Mouse (Mus musculus): ENCODE measurements around the gene Rpl6. TPM values are rescaled to one million over a fixed set of nuclear protein-coding genes. Genes with fewer than 3 reads are reported as not detected.

The Rpl6 gene
- polyA plus RNA-seq, 1 experiment from 2014 or later, result 565 TPM

- no peaks in the 10 kb centered on the region for H3K9me3 ChIP-seq (ENCODE audit: control insufficient read depth, low read length)
- H3K4me3 ChIP-seq (ENCODE audit: low read length), result no peak overlapping the region
- no peak for ATAC-seq
- no peaks in the 10 kb centered on the region; the same call in 1 of the 2 replicates for H3K36me3 ChIP-seq (ENCODE audit: control insufficient read depth, insufficient read depth, low read length)
- no peaks in the 10 kb centered on the region for H3K27me3 ChIP-seq (replicated peaks; ENCODE audit: control insufficient read depth, insufficient read depth, low read length)
- WGBS, result 90% methylated on average over 4 of the region's 4 CpGs
- no peak overlapping the region for H3K27ac ChIP-seq (ENCODE audit: low read length)
- H3K4me1 ChIP-seq (ENCODE audit: control insufficient read depth, insufficient read depth, low read length), result no peaks in the 10 kb centered on the region; the same call in 1 of the 2 replicates
- no peak overlapping the region for H3K9ac ChIP-seq (ENCODE audit: low read depth, low read length)
- no peak overlapping the region for H3K4me2 ChIP-seq (ENCODE audit: low read depth, low read length)
Measured at GRCm38 (mm10) chr5:121172835-121173234, 31.4 kb upstream of the Rpl6 start.

DNA sequence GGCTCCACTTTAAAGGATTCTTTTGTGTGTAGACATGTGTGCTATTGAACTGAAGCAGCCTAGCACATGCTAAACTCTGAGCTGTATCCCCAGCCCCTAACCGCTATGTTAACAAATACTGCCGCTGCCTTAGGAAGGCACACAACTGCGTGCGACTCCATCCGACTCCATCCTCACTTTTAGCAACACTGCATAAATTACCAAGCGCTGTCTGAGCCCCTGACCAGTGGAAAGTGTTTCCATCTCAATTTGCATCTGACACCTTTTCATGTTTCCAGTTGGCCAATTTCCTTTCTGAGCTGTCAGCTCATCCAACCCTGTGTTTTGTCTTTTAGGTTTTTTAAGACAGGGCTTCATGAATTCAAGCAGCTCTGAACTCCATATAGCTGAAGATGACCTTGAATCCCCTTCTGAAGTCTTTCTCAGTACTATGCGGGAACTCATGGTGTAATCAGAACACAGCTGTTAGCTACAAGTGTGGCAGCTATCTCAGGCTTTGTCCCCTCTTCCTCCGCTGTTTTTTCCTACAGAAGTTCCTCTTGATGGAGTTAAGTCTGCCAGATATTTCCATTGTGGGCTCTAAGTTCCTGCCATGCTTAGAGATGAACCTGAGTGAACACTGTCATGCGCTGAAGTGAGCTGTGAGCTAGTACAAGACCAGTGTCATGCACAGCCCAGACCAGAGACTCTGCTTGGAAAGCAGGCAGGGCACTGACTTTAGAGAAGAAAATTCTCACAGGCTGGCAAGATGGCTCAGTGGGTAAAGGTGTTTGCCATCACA lies 25.0 kb upstream of the Rpl6 start:
- WGBS, result 71% methylated on average over 9 of the region's 9 CpGs

DNA sequence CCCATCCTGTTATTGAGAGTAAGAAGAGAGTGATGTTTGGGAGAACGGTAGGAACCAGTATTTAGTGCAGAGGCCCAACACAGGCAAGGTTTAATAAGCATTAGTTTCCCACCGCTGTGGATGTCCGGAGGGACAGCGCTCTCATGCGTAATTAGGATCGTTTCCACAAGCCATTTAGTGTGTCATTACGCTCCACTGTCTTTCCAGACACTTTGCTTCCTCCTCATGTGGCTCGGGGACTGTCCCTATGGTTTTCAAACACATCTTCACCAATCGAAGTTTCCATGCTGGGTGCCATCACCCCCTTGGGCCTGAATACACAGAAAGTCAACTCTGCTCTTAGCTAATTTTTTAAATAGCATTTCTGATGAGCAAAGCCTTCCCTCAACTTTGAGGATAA lies 21.0 kb upstream of the Rpl6 start:
- H3K4me2 ChIP-seq (ENCODE audit: low read depth, low read length), result no peak overlapping the region
- H3K9me3 ChIP-seq (ENCODE audit: control insufficient read depth, low read length), result no peaks in the 10 kb centered on the region
- no peak overlapping the region for H3K4me3 ChIP-seq (ENCODE audit: low read length)
- H3K4me1 ChIP-seq (ENCODE audit: control insufficient read depth, insufficient read depth, low read length), result peaks cover 37% of the 10 kb centered on the region
- H3K27ac ChIP-seq (ENCODE audit: low read length), result no peak overlapping the region
- 74% methylated on average over 9 of the region's 9 CpGs for WGBS
- H3K36me3 ChIP-seq (ENCODE audit: control insufficient read depth, insufficient read depth, low read length), result no peaks in the 10 kb centered on the region
- no peak for ATAC-seq
- H3K27me3 ChIP-seq (replicated peaks; ENCODE audit: control insufficient read depth, insufficient read depth, low read length), result no peaks in the 10 kb centered on the region
- H3K9ac ChIP-seq (ENCODE audit: low read depth, low read length), result no peak overlapping the region

More for the DNA sequence above, 25.0 kb upstream of the Rpl6 start:
- peaks cover 3% of the 10 kb centered on the region; the same call in 1 of the 2 replicates for H3K4me1 ChIP-seq (ENCODE audit: control insufficient read depth, insufficient read depth, low read length)
- no peak overlapping the region for H3K4me3 ChIP-seq (ENCODE audit: low read length)
- H3K9ac ChIP-seq (ENCODE audit: low read depth, low read length), result no peak overlapping the region
- no peaks in the 10 kb centered on the region; the same call in 1 of the 2 replicates for H3K36me3 ChIP-seq (ENCODE audit: control insufficient read depth, insufficient read depth, low read length)
- H3K4me2 ChIP-seq (ENCODE audit: low read depth, low read length), result no peak overlapping the region
- H3K27ac ChIP-seq (ENCODE audit: low read length), result no peak overlapping the region
- no peaks in the 10 kb centered on the region for H3K27me3 ChIP-seq (replicated peaks; ENCODE audit: control insufficient read depth, insufficient read depth, low read length)
- no peak for ATAC-seq
- no peaks in the 10 kb centered on the region for H3K9me3 ChIP-seq (ENCODE audit: control insufficient read depth, low read length)

DNA sequence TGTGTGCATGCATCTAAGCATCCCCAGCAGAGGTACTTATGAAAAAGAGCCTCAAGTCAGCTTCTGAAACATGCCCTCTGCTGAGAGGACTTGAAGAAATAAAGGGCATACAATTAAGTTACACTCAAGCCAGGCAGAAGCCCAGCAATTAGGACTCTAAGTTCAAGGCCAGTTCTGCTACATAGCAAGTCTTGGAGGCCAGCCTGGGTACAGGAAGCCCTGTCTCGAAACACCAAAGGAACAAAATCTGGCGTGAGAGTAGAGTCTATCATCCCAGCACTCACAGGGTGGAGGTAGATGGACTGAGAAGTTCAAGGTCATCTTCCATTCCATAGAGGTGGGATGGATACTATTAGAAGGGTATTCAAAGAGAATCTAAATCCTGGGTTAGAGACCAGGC lies 19.9 kb upstream of the Rpl6 start:
- WGBS, result 64% methylated on average over 2 of the region's 2 CpGs
- Histone ChIP-seq H3K4me1 (ENCODE audit: control insufficient read depth, insufficient read depth, low read length) (peaks cover 43% of the 10 kb centered on the region), H3K9me3 (ENCODE audit: control insufficient read depth, low read length) (no peaks in the 10 kb centered on the region), H3K4me3 (ENCODE audit: low read length) (no peak overlapping the region), H3K4me2 (ENCODE audit: low read depth, low read length) (no peak overlapping the region), H3K9ac (ENCODE audit: low read depth, low read length) (no peak overlapping the region), H3K27me3 (replicated peaks; ENCODE audit: control insufficient read depth, insufficient read depth, low read length) (no peaks in the 10 kb centered on the region), H3K27ac (ENCODE audit: low read length) (no peak overlapping the region), H3K36me3 (ENCODE audit: control insufficient read depth, insufficient read depth, low read length) (no peaks in the 10 kb centered on the region)
- no peak for ATAC-seq

GRCm38 (mm10) chr5:121184945-121185551 lies 19.2 kb upstream of the Rpl6 start:
- no peak for ATAC-seq
- Histone ChIP-seq H3K9ac (ENCODE audit: low read depth, low read length) (peak overlapping the region; percentile 6; the same call in 1 of the 2 replicates), H3K4me3 (ENCODE audit: low read length) (no peak overlapping the region)

DNA sequence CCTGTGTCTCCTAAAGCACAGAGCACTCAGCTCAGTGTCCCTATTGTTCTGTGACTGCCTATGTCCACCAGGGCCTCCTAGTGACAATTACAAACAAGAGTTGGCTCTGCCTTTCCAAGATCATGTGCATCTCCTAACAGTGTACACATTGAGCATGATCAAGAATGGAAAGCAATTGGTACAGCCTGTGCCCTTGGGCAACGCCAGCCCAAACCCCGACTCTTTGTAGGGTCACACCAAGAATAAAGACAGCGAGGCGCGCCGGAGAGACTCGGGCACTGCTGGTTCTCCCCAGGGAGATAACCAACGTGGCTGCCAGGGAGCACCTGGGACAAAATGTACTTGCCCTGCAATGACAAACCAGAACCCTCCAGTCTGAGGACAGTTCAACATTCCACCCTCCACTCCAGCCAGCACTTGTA lies 16.7 kb upstream of the Rpl6 start:
- H3K4me3 ChIP-seq (ENCODE audit: low read length), result no peak overlapping the region
- no peaks in the 10 kb centered on the region for H3K36me3 ChIP-seq (ENCODE audit: control insufficient read depth, insufficient read depth, low read length)
- no peaks in the 10 kb centered on the region for H3K27me3 ChIP-seq (replicated peaks; ENCODE audit: control insufficient read depth, insufficient read depth, low read length)
- no peak overlapping the region for H3K4me2 ChIP-seq (ENCODE audit: low read depth, low read length)
- H3K27ac ChIP-seq (ENCODE audit: low read length), result no peak overlapping the region
- no peaks in the 10 kb centered on the region for H3K9me3 ChIP-seq (ENCODE audit: control insufficient read depth, low read length)
- H3K9ac ChIP-seq (ENCODE audit: low read depth, low read length), result no peak overlapping the region
- H3K4me1 ChIP-seq (ENCODE audit: control insufficient read depth, insufficient read depth, low read length), result peaks cover 46% of the 10 kb centered on the region
- 83% methylated on average over 8 of the region's 8 CpGs for WGBS
- no peak for ATAC-seq

More at GRCm38 (mm10) chr5:121184945-121185551, 19.2 kb upstream of the Rpl6 start:
- Histone ChIP-seq H3K4me2 (ENCODE audit: low read depth, low read length) (0 out of 2 replicates have a peak overlapping the region, but pooled peaks have one; percentile 14), H3K9me3 (ENCODE audit: control insufficient read depth, low read length) (no peaks in the 10 kb centered on the region), H3K27ac (ENCODE audit: low read length) (peak overlapping the region; percentile 29; the same call in 1 of the 2 replicates), H3K36me3 (ENCODE audit: control insufficient read depth, insufficient read depth, low read length) (no peaks in the 10 kb centered on the region), H3K4me1 (ENCODE audit: control insufficient read depth, insufficient read depth, low read length) (peaks cover 43% of the 10 kb centered on the region), H3K27me3 (replicated peaks; ENCODE audit: control insufficient read depth, insufficient read depth, low read length) (no peaks in the 10 kb centered on the region)
- 27% methylated on average over 11 of the region's 11 CpGs for WGBS

DNA sequence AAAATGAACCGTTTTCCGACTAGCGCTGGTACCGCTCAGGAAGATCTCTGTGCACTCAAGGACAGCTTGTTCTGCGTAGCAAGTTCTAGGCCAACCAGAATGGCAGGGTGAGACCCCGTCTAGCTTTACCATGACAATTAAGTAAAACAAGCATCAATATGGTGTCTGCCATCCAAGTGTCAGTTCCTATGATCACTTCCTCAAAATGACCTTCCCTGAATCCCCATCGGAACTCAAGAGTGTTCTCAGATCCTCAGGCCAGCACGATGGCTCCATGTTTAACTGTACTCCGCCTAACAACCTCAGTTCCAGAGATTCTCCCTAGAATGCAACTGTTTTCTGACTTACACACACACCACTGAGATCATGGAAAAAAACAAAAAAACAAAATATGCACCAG lies 16.0 kb upstream of the Rpl6 start:
- WGBS, result 89% methylated on average over 9 of the region's 9 CpGs
- no peak for ATAC-seq
- peaks cover 46% of the 10 kb centered on the region for H3K4me1 ChIP-seq (ENCODE audit: control insufficient read depth, insufficient read depth, low read length)

DNA sequence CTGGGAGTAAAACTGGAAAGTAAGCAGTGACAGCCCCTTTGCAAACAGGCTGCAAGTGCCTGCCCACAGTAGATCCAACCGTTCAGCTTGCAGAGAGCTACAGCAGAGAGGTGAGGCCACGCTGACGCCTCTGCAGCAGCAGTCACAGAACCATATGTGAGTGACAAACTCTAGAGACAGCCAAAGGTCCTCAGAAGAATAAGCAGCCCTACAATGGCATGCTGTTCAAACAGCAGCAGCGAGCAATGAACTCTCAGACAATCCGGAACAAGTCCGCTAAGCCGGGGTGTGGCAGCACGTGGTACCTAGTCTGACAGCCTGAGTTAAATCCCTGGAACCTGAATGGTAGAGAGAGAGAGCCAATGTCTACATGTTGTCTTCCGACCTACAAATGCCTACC lies 15.1 kb upstream of the Rpl6 start:
- no peaks in the 10 kb centered on the region for H3K9me3 ChIP-seq (ENCODE audit: control insufficient read depth, low read length)
- H3K9ac ChIP-seq (ENCODE audit: low read depth, low read length), result no peak overlapping the region
- peaks cover 43% of the 10 kb centered on the region for H3K4me1 ChIP-seq (ENCODE audit: control insufficient read depth, insufficient read depth, low read length)
- no peaks in the 10 kb centered on the region for H3K27me3 ChIP-seq (replicated peaks; ENCODE audit: control insufficient read depth, insufficient read depth, low read length)
- no peak overlapping the region for H3K4me3 ChIP-seq (ENCODE audit: low read length)
- H3K4me2 ChIP-seq (ENCODE audit: low read depth, low read length), result 0 out of 2 replicates have a peak overlapping the region, but pooled peaks have one; percentile 9
- peak; percentile 61 for ATAC-seq
- H3K27ac ChIP-seq (ENCODE audit: low read length), result 0 out of 2 replicates have a peak overlapping the region, but pooled peaks have one; percentile 44
- no peaks in the 10 kb centered on the region for H3K36me3 ChIP-seq (ENCODE audit: control insufficient read depth, insufficient read depth, low read length)
- WGBS, result 58% methylated on average over 9 of the region's 9 CpGs

More for the DNA sequence above, 16.0 kb upstream of the Rpl6 start:
- H3K4me3 ChIP-seq (ENCODE audit: low read length), result no peak overlapping the region
- no peak overlapping the region for H3K4me2 ChIP-seq (ENCODE audit: low read depth, low read length)
- no peaks in the 10 kb centered on the region for H3K27me3 ChIP-seq (replicated peaks; ENCODE audit: control insufficient read depth, insufficient read depth, low read length)
- no peak overlapping the region for H3K9ac ChIP-seq (ENCODE audit: low read depth, low read length)
- H3K9me3 ChIP-seq (ENCODE audit: control insufficient read depth, low read length), result no peaks in the 10 kb centered on the region
- no peak overlapping the region for H3K27ac ChIP-seq (ENCODE audit: low read length)
- H3K36me3 ChIP-seq (ENCODE audit: control insufficient read depth, insufficient read depth, low read length), result no peaks in the 10 kb centered on the region

DNA sequence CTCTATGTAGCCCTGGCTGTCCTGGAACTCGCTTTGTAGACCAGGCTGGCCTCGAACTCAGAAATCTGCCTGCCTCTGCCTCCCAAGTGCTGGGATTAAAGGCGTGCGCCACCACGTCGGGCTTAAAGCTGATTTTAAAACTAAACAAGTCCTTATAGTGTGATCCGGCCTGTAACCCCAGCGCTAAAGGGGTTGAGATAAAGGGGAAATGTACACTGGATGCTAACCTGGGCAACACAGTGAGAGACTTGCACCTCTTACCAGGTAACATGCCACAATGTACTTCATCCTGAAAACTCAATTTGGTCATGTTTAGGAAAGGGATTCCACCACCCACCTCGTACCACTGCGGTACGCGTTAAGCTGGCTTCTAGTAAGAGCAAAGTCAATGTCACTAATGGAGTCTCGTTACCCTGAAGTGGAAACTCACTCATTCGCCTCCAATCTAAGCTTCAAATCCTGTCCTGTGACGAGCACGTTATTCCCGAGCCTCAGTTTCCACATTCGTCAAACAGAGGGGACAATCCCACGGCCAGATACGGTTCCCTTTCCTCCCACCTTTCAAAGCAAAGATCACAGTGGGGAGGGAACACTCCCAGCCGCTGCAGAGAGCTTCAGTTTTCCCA lies 14.0 kb upstream of the Rpl6 start:
- WGBS, result 25% methylated on average over 21 of the region's 21 CpGs
- ATAC-seq, result no peak
- H3K27me3 ChIP-seq (replicated peaks; ENCODE audit: control insufficient read depth, insufficient read depth, low read length), result no peaks in the 10 kb centered on the region
- peak overlapping the region; percentile 70 for H3K27ac ChIP-seq (ENCODE audit: low read length)
- H3K4me3 ChIP-seq (ENCODE audit: low read length), result peak overlapping the region; percentile 90
- no peaks in the 10 kb centered on the region for H3K9me3 ChIP-seq (ENCODE audit: control insufficient read depth, low read length)
- H3K4me1 ChIP-seq (ENCODE audit: control insufficient read depth, insufficient read depth, low read length), result peaks cover 32% of the 10 kb centered on the region
- no peaks in the 10 kb centered on the region for H3K36me3 ChIP-seq (ENCODE audit: control insufficient read depth, insufficient read depth, low read length)
- H3K4me2 ChIP-seq (ENCODE audit: low read depth, low read length), result peak overlapping the region; percentile 54
- peak overlapping the region; percentile 95 for H3K9ac ChIP-seq (ENCODE audit: low read depth, low read length)
